Mouse (Mus musculus) C2C12 (cell line): ENCODE data around the gene Adgrg2.

ENCODE experiments used
- CEBPB ChIP-seq: IDR thresholded peaks from one replicate; pipeline ENCODE4 v1.6.1; 2011; ENCODE audit warnings: low read depth, mild to moderate bottlenecking, control low read depth, moderate library complexity
- CTCF ChIP-seq: IDR thresholded peaks from one replicate; pipeline ENCODE4 v1.5.1; 2011; ENCODE audit not compliant: control insufficient read depth, insufficient read depth, insufficient read length
- MAX ChIP-seq: IDR thresholded peaks from one replicate; pipeline ENCODE4 v1.6.1; 2011; ENCODE audit warnings: mild to moderate bottlenecking, control low read depth
- MYOD1 ChIP-seq: IDR thresholded peaks from one replicate; pipeline ENCODE4 v1.6.1; 2011; ENCODE audit warnings: low read depth; ENCODE audit not compliant: control insufficient read depth, insufficient read length

DNA sequence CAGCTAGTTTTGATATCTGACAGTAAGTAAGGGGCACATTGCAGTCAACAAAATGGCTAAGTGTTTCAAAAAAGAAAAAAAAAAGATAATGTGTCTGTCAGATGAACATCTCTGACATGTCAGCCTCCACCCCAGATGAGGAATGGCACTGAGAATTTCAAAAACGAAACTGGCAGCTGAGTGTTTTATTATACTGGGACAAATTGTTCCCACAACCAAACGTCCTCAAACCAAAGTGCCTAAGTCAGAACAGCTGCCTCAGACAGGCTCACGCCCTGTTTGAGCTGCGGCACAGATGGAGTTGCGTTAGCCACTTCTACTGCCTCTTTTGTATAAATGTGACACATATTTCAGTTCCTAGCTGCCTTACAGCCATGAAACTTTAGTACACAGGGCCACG is 104.4 kb downstream of the Adgrg2 start:
- no peak for TF ChIP-seq CEBPB
- TF ChIP-seq MAX = no peak
- no peak for TF ChIP-seq CTCF
- no peak for TF ChIP-seq MYOD1
